Mouse (Mus musculus) thymus, postnatal 10 days (tissue): ENCODE data around the gene Tnfsfm13.
"Not testable (repeated sequence)": the region's sequence is repeated elsewhere in the genome, so short reads cannot be mapped to it uniquely, and the experiment has no call there.

Experiments
- DNase-seq, 2 experiments: peaks; one replicate each; pipeline ENCODE4 v3.0.0; 2021; ENCODE audit warnings: low spot score in 2 of 2

The Tnfsfm13 gene

DNA sequence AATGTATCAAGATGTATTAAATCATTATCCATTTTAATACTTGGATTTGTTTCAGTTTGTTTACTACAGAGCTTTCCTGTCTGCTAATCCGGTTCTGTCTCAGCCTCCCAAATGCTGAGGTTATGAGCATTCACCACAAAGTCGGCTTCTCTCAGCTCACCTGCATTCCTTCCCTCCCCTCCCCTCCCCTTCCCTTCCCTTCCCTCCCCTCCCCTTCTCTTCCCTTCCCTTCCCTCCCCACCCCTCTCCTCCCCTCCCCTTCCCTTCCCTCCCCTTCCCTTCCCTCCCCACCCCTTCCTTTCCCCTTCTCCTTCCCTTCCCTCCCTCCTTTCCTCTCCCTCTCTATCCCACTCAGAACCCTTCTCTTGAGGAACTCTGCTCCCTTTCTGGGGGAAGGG lies 8.7 kb upstream of the Tnfsfm13 start:
- DNase-seq = no peak

- no peak for DNase-seq
Measured at GRCm38 (mm10) chr11:69703814-69704612, 8.1 kb upstream of the Tnfsfm13 start.

- DNase-seq = not testable (repeated sequence)
Measured at GRCm38 (mm10) chr11:69703381-69703780, 7.5 kb upstream of the Tnfsfm13 start.

DNA sequence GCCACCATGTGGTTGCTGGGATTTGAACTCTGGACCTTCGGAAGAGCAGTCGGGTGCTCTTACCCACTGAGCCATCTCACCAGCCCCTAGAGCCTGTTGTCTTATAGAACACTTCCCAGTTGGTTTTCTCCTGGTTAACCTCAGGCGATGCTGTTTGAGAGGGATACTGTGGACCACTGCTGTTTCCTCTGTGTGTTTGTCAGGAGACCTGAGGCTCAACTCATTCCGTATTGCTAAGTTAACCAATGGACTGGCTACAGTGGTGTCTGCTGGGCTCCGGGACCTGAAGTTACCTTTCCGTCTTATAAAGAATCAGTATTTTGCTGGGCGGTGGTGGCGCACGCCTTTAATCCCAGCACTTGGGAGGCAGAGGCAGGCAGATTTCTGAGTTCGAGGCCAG lies 7.0 kb upstream of the Tnfsfm13 start:
- DNase-seq = not testable (repeated sequence)

DNA sequence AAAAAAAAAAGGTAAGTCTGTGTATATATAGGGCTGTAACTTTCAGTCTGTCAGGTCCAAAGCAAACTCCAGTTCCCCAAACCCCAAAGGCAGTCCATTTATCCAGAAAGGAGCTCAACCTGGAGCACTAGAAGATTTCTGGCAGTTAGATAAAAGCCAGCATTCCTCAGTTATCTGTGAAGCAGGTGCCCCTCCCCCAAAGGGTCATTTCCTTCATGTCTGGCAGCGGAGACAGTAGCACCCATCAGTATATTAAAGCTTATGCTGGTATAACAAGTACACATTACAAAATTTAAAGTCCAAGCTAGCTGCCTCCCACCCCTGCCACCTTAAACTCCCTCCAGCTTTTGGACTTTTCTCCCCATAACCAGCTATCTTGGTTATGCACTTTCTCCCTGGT lies 3.7 kb upstream of the Tnfsfm13 start:
- DNase-seq = no peak

DNA sequence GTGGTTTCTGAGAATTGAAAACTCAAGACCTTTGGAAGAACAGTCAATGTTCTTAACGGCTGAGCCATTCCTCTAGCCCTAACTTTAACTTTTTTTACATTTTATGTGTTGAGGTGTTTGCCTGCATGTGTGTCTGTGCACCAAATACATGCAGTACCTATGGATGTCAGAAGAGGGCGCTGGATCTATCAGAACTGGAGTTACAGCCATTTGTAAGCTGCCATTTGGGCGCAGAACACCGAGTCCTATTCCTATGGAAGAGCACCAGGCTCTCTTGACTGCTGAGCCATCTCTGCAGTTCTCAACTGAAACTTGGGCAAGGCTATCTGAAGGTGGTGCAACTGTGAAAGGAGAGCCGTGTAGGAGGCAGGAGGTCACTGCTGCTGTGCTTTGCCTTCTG lies 2.7 kb upstream of the Tnfsfm13 start:
- DNase-seq = no peak

- DNase-seq = no peak
Measured at GRCm38 (mm10) chr11:69697396-69697795, 1.5 kb upstream of the Tnfsfm13 start.

DNA sequence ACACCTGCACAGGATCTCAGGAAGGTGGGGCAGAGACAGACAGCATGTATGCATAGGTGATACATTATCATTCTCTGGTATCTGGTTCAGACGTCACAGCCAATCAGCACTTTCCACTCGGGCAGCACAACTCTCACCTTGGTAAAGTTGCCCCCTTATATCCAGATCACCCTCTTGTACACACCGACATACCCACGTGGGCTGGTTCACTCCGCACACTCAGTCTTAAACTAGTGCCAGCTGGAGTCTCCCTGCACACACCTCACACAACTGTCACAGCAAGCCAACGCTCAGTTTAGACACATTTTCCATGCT lies 895 bp downstream of the Tnfsfm13 start:
- DNase-seq = no peak

- DNase-seq = no peak
Measured at GRCm38 (mm10) chr11:69693421-69693965, 2.4 kb downstream of the Tnfsfm13 start.

DNA sequence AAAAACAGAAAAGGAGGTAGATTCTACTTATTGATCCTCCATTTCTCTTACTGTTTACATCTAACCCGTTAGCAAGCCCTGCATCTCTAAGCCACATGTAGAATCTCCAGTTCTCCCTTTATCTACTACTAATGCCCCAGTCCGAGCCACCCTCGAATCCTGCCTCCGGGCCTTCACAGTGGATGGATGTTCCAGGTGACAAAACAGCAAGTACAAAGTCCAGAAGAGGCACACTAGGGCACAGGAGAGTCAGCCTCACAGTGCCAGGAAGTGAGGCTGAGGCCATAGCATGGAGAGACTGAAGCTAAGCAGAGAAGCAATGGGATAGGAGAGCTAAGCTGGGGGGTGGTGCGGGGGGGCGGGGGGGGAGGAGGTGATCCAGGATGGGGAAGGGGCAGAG lies 3.0 kb downstream of the Tnfsfm13 start:
- DNase-seq = no peak

- DNase-seq = no peak
Measured at GRCm38 (mm10) chr11:69692196-69692811, 3.6 kb downstream of the Tnfsfm13 start.

GRCm38 (mm10) chr11:69689891-69690290 lies 6.0 kb downstream of the Tnfsfm13 start:
- no peak for DNase-seq

- DNase-seq = no peak
Measured at GRCm38 (mm10) chr11:69687061-69687460, 8.8 kb downstream of the Tnfsfm13 start.

DNA sequence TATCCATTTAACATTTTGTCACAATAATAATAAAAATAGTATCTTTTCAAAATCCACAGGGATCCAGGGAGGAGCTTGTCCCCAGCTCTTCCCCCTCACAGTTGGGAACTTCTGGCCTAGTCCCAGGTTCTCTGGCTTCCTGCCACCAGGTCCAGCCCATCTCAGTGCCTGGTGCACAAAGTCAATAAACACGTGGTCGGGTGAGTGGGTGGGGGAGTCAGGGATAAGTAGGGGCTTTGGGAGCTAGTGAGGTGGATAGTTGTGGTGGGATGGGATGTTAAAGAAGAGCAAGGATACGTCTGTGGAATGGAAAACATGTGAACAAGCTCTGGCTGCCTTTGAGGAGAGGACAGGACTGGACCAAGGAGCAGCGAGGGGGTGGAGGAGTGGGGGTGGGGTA lies 9.5 kb downstream of the Tnfsfm13 start:
- no peak for DNase-seq

DNA sequence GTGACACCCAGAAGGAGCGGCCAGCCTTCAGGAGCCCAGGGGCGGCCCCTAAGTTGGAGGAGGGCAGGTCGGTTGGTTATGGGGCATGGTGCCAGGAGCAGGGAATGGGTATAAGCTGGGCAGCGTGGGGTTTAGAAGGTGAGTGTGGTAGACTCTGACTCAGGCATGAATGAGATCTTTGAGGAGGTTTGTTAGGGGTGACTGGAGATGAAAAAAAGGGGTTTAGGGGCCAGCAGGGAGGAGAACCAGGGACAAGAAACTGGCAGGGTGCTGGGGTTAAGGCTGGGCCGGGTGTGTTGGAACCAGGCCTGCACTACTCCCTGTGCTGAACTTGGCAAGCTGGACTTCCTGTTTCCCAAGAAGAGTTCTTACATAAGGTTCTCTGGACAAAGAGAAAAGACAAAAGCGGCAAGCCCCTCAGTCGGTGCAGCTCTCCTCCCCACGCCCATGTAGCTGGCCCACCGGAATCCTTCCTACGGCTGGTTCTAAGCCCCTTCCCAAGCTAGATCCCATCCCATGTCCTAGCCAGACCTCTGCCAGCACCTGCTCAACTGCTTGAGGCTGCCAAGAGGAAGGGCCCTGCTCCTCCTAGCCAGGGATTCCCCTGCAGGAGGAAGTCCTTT lies 10.3 kb downstream of the Tnfsfm13 start, which contains the start of gene Tnfsf13:
Gene Tnfsf13 (minus strand): TSS at position 259 of the 623 bp plus-strand sequence.
- no peak for DNase-seq

- DNase-seq = no peak
Measured at GRCm38 (mm10) chr11:69684936-69685335, 11.0 kb downstream of the Tnfsfm13 start.

DNA sequence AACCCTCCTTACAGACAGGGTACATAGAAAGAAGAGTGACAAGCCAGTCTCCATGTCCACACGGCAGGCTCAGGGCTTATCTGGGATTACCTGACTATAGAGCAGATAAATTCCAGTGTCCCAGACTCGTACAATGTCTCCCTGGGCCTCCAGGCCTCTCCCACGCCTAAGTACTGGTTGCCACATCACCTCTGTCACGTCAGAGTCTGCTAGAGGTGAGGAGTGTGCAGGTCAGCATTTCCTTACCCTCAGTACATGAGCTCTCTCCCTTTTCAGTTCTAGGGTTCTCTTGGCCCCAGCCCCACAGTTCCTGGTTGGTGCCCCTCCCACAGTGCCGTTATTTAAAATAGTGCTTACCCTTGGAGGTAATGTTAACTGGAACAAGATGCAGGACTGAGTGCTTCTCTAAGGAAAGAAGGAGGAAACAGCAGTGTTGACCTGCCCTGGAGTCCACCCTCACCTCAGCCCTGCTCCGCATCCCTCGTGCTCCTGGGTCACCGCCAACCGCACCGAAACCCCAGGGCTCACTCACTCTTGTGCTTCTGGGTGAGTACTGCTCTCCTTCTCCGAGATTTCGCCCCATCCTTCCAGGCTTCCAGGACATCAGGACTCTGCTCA lies 11.7 kb downstream of the Tnfsfm13 start:
- no peak for DNase-seq

DNA sequence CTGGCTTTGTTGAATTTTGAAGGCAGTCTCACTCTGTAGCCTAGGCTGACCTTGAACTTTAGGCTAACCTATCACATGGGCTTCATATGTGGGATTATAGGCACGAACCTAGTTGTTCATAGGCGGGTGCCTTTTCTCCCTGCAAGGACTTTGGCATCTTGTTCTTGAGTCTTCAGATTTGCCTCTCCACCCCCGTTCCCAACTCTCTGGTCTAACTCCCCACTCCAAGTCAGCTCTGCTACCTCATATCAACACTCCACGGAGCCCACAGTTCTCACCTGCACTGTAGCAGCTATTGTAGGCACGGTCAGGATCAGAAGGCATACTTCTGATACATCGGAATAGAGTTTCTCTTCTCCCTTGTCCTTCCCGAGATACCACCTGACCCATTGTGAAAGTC lies 12.3 kb downstream of the Tnfsfm13 start:
- DNase-seq = no peak

- DNase-seq = peak; percentile 75 to 90
Measured at GRCm38 (mm10) chr11:69682840-69683533, 12.9 kb downstream of the Tnfsfm13 start.

GRCm38 (mm10) chr11:69682209-69682839 lies 13.6 kb downstream of the Tnfsfm13 start:
- no peak for DNase-seq
